Mouse (Mus musculus) mesoderm, embryonic 11.5 days (tissue): ENCODE data around the gene Pagr1a.

Experiments
- DNase-seq: peaks from one replicate; pipeline ENCODE4 v3.0.0-alpha.2; 2012; ENCODE audit warnings: low read depth, low spot score

Gene Pagr1a

DNA sequence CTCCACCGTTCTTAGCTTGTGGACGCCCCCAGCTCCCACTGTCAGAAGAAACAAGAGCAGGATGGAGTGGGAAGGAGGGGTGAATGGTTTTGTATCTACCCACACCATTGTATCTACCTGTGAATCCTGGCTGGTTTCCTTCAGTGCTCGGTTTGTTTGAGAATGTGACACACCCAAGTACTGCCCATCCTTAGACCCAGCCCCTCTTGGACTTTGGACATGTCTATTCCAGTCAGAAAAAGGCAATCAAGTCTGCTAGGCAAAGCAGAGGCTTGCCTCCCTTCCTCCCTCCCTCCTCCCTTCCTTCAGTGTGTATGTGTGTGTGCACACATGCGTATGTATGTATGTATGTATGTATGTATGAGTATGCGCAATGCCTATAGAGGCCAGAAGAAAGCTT is 13.5 kb downstream of the Pagr1a start:
- DNase-seq, result no peak

DNA sequence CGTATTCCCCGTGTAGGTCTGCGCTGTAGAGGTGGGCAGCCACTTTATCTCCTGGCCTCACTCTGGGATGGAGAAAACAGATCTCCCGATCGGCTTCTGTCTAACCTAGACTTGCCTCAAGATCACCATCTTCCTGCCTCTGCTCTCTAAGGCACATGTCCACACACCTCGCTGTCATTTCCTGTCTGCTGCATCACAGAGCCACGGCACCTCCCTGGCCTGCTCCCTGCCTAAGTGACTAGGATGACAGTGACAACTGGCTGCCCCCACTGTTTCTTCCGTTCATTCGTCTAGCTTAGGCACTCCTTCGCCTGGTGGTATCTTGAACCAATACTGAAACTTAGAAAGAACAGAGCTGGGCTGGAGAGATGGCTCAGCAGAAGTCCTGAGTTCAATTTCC is 17.6 kb downstream of the Pagr1a start:
- DNase-seq, result no peak

GRCm38 (mm10) chr7:126996449-126996848 is 20.7 kb downstream of the Pagr1a start:
- no peak for DNase-seq

- no peak for DNase-seq
Observed at GRCm38 (mm10) chr7:126988816-126989215, 28.3 kb downstream of the Pagr1a start.

DNA sequence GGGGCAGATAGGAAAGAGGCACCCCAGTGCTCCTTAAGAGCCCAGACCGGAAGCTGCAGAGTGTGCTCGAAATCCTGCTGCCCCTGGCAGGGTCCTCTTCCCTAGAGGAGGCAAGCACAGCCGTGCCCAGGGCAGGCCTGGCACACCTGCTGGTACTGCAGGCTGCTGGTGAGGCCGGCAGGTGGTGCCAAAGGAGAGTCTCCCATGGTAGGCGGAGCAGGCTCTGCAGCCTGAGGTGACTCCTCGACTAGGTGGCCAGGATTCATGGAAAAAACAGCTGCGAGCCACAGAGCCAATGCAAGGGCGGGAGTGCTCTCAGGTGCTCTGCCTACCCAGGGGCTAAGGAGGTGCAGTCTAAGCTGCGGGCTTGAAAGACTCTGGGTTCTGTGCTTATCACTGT is 30.8 kb downstream of the Pagr1a start:
- no peak for DNase-seq

GRCm38 (mm10) chr7:126984667-126985444 is 32.3 kb downstream of the Pagr1a start:
- no peak for DNase-seq

- DNase-seq, result no peak
Observed at GRCm38 (mm10) chr7:126983113-126983512, 34.0 kb downstream of the Pagr1a start.

- DNase-seq, result no peak
Observed at GRCm38 (mm10) chr7:126982054-126982453, 35.1 kb downstream of the Pagr1a start.

GRCm38 (mm10) chr7:126981601-126982000 is 35.6 kb downstream of the Pagr1a start:
- DNase-seq, result no peak

DNA sequence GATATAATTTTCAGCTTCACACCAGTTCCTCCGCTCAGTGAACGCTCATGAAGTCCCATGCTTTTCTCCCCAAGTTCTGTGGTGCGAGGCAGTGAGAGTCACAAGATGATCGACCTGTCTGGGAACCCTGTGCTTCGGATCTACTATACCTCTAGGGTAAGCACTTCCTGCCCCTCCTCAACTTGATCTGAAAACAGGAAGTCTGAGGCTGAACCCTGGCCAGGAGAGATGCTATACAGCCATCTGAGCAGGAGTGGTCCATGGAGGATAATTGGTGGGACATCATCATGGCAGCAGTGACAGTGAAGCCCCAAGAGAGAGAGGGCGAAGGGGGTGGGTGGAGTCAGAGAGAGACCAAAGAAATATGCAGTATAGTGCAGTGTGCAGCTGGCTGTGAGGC is 38.3 kb downstream of the Pagr1a start:
- no peak for DNase-seq

DNA sequence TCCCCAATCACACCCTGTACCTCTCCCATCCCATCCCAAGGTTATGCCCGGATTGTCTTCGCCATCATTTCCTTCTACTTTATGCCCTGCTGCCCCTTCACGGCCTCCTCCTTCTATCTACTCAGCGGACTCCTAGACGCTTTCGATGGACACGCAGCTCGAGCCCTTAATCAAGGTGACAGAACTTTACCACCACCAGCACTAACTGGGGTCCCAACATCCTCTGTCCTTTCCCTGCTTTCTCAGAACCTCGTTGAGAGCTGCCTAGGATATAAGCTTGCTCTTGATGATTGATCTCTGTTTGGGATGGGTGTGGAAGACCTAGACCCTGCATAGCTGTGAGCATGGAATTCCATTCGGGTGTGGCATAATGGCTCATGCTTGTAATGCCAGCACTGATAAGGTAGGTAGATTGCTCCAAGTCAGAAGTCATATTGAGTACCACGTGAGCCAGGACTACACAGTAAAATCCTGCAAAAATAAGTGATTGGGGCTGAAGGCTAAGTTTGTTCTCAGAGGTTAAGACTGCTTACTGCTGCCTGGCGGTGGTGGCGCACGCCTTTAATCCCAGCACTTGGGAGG is 40.2 kb downstream of the Pagr1a start:
- no peak for DNase-seq

DNA sequence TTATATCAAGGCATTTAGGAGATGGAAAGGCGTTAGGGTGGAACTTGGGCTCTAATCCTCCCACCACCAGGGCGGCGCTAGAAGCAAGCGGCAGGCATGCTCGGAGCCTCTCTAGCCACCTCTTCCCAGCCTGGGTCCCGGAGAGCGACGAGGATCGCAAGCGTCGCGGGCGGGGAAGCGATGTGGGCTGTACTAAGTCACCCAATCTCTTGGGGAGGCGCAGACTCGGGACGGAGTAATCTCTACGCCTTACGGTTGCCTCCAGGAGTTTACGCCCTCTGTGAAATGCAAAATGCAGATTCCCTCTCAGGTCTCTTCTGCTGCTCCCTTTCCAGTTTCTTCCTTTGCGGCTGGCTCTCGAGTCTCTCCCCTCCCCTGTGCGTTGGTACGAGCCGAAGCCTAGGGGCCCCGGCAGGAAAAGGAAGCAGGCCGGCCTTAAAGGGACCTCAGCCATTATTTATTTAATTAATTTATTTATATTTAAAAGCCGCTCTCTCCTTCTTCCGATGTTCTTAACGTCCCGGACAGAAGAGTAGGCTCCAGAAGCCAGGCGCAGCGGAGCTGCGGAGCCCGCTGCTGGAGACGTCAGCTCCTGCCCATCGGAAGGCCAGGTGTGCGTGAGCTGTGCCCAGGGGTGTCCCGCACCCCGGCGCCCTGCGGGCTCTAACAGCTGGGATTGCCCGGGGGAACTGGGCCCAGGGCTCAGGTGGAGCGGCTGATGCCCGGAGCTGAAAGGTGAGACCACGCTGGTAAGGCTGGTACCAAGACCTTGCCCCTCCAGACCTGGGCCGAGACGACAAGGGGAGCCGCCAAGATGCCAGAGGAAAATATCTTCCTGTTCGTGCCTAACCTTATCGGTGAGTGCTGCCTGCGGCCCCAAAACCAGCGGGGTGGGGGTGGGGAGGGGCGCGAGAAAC is 40.9 kb downstream of the Pagr1a start, which contains the start of gene Cdiptos:
Cdiptos (minus strand) TSS at position 149 of the 917 bp plus-strand sequence.
- peak; percentile 96 for DNase-seq

- no peak for DNase-seq
Observed at GRCm38 (mm10) chr7:126975893-126975949, 41.4 kb downstream of the Pagr1a start, which contains the start of gene Cdipt. TSS of gene Cdipt (plus strand) at chr7:126975914.

- DNase-seq, result no peak
Observed at GRCm38 (mm10) chr7:126975493-126975892, 41.7 kb downstream of the Pagr1a start.

DNA sequence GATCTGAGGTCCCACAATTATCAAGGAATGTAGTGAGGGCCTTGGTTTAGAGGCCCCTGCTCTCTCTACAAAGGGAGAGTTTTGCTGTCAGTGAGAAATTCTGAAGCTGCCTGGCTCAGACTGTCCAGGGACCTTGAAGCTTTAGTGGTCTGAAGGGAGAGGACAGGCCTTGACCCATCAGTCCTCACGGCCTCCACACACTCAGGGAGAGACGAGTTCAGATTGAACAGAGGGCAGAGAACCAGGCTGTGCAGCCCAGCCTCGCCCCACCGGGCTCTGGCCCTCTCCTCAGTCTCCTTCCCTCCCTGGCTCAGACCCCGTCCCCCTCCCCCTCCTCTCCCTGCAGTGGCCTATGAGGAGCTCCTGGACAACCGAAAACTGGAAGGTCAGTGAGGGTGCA is 49.8 kb downstream of the Pagr1a start:
- no peak for DNase-seq

DNA sequence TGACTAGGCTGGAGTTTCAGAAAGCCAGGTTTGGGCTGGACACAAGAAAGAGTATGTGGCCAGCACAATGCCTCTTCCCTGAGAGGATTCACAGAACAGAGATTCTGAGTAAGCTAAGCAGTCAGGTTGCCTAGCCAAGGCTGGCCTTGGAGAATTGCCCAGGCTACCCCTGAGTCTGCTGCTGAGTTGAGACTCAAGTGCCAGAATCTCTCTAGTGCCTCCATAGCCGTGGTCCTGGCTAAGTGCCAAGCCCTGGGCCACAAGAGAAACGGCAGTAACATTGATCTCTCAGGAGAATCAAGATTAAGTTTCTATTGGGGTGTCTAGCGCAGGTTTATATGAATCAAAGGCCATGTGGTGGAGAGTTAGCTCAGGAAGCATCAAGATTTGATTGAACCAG is 51.6 kb downstream of the Pagr1a start:
- DNase-seq, result no peak
